Mouse (Mus musculus): ENCODE measurements around the gene Olfr775.

The Olfr775 gene

GRCm38 (mm10) chr10:129248112-129248511 lies at the start of gene Olfr775:
Gene Olfr775 (plus strand): TSS chr10:129248412.
- no peak for DNase-seq

- DNase-seq = no peak
Measured at GRCm38 (mm10) chr10:129230737-129231136, 17.5 kb upstream of the Olfr775 start.

GRCm38 (mm10) chr10:129235904-129236303 lies 12.3 kb upstream of the Olfr775 start, which contains the start of gene Olfr774:
Gene Olfr774 (plus strand): TSS chr10:129236204.
- DNase-seq = no peak

- no peak for DNase-seq
Measured at GRCm38 (mm10) chr10:129258827-129259226, 10.6 kb downstream of the Olfr775 start, which contains the start of gene Olfr776. Gene Olfr776 (plus strand): TSS chr10:129259127.

GRCm38 (mm10) chr10:129271081-129271535 lies 22.9 kb downstream of the Olfr775 start, which contains the start of gene Olfr777:
Gene Olfr777 (minus strand): TSS chr10:129271485.
- no peak for DNase-seq
